Mouse (Mus musculus) C2C12 (cell line): ENCODE results near the gene Immp2l. TPM values are rescaled to one million over a fixed set of nuclear protein-coding genes. Genes with fewer than 3 reads are reported as not detected.

Experiments used
- H3K27me3 ChIP-seq: one replicate; pipeline ENCODE4 v1.6.1; 2011; ENCODE audit not compliant: control insufficient read depth, insufficient read depth, insufficient read length
- H3K36me3 ChIP-seq: one replicate; pipeline ENCODE4 v1.6.1; 2011; ENCODE audit not compliant: control insufficient read depth, insufficient read depth
- H3K4me3 ChIP-seq: one replicate; pipeline ENCODE4 v1.5.1; 2011; ENCODE audit warnings: mild to moderate bottlenecking, control low read depth; ENCODE audit not compliant: poor library complexity, insufficient read depth, severe bottlenecking
- H3K79me2 ChIP-seq: one replicate; pipeline ENCODE4 v1.6.1; 2011; ENCODE audit not compliant: control insufficient read depth, insufficient read depth
- H3K79me3 ChIP-seq: one replicate; pipeline ENCODE4 v1.6.1; 2011; ENCODE audit warnings: low read depth, control low read depth
- H3ac ChIP-seq: one replicate; pipeline ENCODE3; 2011; ENCODE audit warnings: low read depth; ENCODE audit not compliant: control insufficient read depth, insufficient read length
- CEBPB ChIP-seq: IDR thresholded peaks from one replicate; pipeline ENCODE4 v1.6.1; 2011; ENCODE audit warnings: low read depth, mild to moderate bottlenecking, control low read depth, moderate library complexity
- CTCF ChIP-seq: IDR thresholded peaks from one replicate; pipeline ENCODE4 v1.5.1; 2011; ENCODE audit not compliant: control insufficient read depth, insufficient read depth, insufficient read length
- FOSL1 ChIP-seq: IDR thresholded peaks from one replicate; pipeline ENCODE4 v1.8.0; 2011; ENCODE audit warnings: mild to moderate bottlenecking, low read length; ENCODE audit not compliant: poor library complexity, insufficient read depth, severe bottlenecking
- MAX ChIP-seq: IDR thresholded peaks from one replicate; pipeline ENCODE4 v1.6.1; 2011; ENCODE audit warnings: mild to moderate bottlenecking, control low read depth
- MYOD1 ChIP-seq: IDR thresholded peaks from one replicate; pipeline ENCODE4 v1.6.1; 2011; ENCODE audit warnings: low read depth; ENCODE audit not compliant: control insufficient read depth, insufficient read length
- MYOG ChIP-seq: IDR thresholded peaks from one replicate; pipeline ENCODE4 v1.6.1; 2011; ENCODE audit not compliant: control insufficient read depth, insufficient read length; ENCODE audit errors: extremely low read depth
- USF1 ChIP-seq: IDR thresholded peaks from one replicate; pipeline ENCODE4 v1.6.1; 2011; ENCODE audit warnings: low read depth, mild to moderate bottlenecking, control low read depth, moderate library complexity
- polyA plus RNA-seq: library from polyadenylated mRNA; unstranded; fragments of >200 nt; fragmentation: generic; extraction: Trizol; gene quantifications from one replicate; pipeline ENCODE4 v1.2.1, GENCODE M21; 2012; ENCODE audit warnings: missing spikeins

The Immp2l gene
- polyA plus RNA-seq, 1 experiment, result 6.2 TPM

- no peak overlapping the region for H3ac ChIP-seq
- H3K79me3 ChIP-seq, result no peaks in the 10 kb centered on the region
- no peaks in the 10 kb centered on the region for H3K36me3 ChIP-seq
- H3K4me3 ChIP-seq, result no peak overlapping the region
- H3K79me2 ChIP-seq, result no peaks in the 10 kb centered on the region
- TF ChIP-seq MYOD1, result no peak
- no peak for TF ChIP-seq CEBPB
- no peak for TF ChIP-seq FOSL1
- no peak for TF ChIP-seq MAX
- no peak for TF ChIP-seq CTCF
- no peak for TF ChIP-seq MYOG
- H3K27me3 ChIP-seq, result no peaks in the 10 kb centered on the region
Measured at GRCm38 (mm10) chr12:41134885-41135284, 111.0 kb downstream of the Immp2l start.

- Histone ChIP-seq H3ac (no peak overlapping the region), H3K79me3 (no peaks in the 10 kb centered on the region), H3K36me3 (no peaks in the 10 kb centered on the region), H3K27me3 (no peaks in the 10 kb centered on the region), H3K4me3 (no peak overlapping the region), H3K79me2 (no peaks in the 10 kb centered on the region)
- TF ChIP-seq MAX (no peak), CEBPB (no peak), FOSL1 (no peak), USF1 (no peak), MYOG (no peak), MYOD1 (no peak), CTCF (no peak)
Measured at GRCm38 (mm10) chr12:41159543-41159942, 135.7 kb downstream of the Immp2l start.

- H3K79me3 ChIP-seq, result no peaks in the 10 kb centered on the region
- H3K4me3 ChIP-seq, result no peak overlapping the region
- no peak overlapping the region for H3ac ChIP-seq
- no peaks in the 10 kb centered on the region for H3K79me2 ChIP-seq
- H3K36me3 ChIP-seq, result no peaks in the 10 kb centered on the region
- no peak for TF ChIP-seq MYOG
- no peak for TF ChIP-seq FOSL1
- TF ChIP-seq USF1, result no peak
- TF ChIP-seq CTCF, result no peak
- no peak for TF ChIP-seq CEBPB
- no peak for TF ChIP-seq MYOD1
- TF ChIP-seq MAX, result no peak
- no peaks in the 10 kb centered on the region for H3K27me3 ChIP-seq
Measured at GRCm38 (mm10) chr12:41167802-41168201, 143.9 kb downstream of the Immp2l start.

- TF ChIP-seq CTCF (no peak), MAX (no peak), USF1 (no peak), MYOD1 (no peak), FOSL1 (no peak), CEBPB (no peak), MYOG (no peak)
Measured at GRCm38 (mm10) chr12:41170051-41170450, 146.2 kb downstream of the Immp2l start.

GRCm38 (mm10) chr12:41182856-41183255 lies 159.0 kb downstream of the Immp2l start:
- Histone ChIP-seq H3K79me3 (no peaks in the 10 kb centered on the region), H3K4me3 (no peak overlapping the region), H3K27me3 (no peaks in the 10 kb centered on the region), H3K36me3 (no peaks in the 10 kb centered on the region), H3ac (no peak overlapping the region), H3K79me2 (no peaks in the 10 kb centered on the region)
- no peak for TF ChIP-seq CEBPB
- TF ChIP-seq MAX, result no peak
- no peak for TF ChIP-seq USF1
- no peak for TF ChIP-seq MYOD1
- no peak for TF ChIP-seq MYOG
- no peak for TF ChIP-seq CTCF
- TF ChIP-seq FOSL1, result no peak

More at GRCm38 (mm10) chr12:41170051-41170450, 146.2 kb downstream of the Immp2l start:
- H3K79me3 ChIP-seq, result no peaks in the 10 kb centered on the region
- H3K27me3 ChIP-seq, result no peaks in the 10 kb centered on the region
- H3ac ChIP-seq, result no peak overlapping the region
- H3K36me3 ChIP-seq, result no peaks in the 10 kb centered on the region
- no peaks in the 10 kb centered on the region for H3K79me2 ChIP-seq
- H3K4me3 ChIP-seq, result no peak overlapping the region

- Histone ChIP-seq H3ac (no peak overlapping the region), H3K4me3 (no peak overlapping the region), H3K27me3 (no peaks in the 10 kb centered on the region), H3K79me2 (no peaks in the 10 kb centered on the region), H3K36me3 (no peaks in the 10 kb centered on the region), H3K79me3 (no peaks in the 10 kb centered on the region)
- TF ChIP-seq FOSL1 (no peak), MYOD1 (no peak)
Measured at GRCm38 (mm10) chr12:41185060-41185459, 161.2 kb downstream of the Immp2l start.
